Mouse (Mus musculus): ENCODE data around the gene Disc1.

The Disc1 gene

DNA sequence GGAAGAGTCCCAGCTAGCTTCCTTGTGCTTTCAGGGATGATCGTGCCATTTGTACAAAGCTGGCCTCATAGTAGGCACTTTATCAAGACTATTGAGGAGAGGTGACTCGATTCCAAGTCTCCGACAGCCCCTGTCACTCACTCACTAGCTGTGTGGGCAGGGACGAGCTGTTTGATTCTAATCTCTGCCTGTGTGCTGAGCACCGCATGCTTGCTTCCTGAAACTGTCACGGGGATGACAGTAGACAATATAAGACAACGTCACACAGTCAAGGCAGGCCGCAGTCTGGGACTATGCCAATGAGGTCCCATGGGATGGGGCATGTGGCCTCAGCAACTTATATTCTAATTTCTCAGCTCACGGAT lies 13.6 kb downstream of the Disc1 start:
- DNase-seq (ENCODE audit: low spot score in 2 of 2) = peak; percentile 45 to 46

DNA sequence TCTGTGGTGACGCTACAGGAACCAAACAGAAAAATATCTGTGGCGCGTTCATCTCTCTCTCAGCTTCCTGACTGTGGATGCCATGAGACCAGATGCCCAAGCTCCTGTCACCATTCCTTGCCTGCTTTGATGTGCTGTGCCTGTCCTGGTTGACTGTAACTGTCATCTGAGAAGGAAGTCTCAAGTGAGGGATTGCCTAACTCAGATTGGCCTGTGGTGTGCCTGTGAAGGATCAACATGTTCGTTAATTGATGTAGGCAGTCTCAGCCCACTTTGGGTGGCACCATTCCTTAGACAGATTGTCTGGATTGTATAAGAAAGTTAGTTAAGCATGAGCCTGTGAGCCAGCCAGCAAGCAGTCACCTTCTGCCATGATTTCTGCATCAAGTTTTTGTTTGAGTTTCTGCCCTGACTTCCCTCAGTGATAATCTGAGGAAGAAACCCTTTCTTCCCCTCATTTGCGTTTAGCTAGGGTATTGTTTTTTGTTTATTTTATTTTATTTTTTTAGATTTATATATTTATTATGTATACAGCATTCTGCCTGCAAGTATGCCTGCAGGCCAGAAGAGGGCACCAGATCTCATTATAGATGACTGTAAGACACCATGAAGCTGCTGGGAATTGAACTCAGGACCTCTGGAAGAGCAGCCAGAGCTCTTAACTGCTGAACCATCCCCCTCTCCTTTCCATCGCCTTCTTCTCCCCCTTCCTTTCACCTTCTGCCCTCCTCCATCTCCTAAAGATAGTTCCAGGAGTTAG lies 14.3 kb downstream of the Disc1 start:
- DNase-seq (ENCODE audit: low spot score in 2 of 2) = no peak

DNA sequence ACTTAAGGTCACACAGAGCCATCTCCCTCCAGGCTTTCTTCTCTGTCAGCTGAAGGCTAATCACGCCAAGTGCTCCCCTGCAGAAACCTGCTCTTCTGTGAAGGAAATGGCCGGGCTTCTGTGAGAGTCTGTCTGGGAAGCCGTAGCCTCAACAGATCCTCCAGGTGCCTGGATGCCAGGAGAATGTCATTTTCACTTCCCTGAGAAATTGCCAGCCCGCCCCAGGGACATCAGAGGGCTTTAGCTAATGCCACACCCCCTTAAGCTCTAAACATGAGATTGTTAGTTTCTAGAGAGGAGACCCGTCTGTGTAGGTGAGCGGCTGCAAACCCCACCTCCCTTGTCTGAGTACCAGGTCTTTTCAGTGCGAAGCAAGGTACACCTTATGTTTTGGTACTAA lies 15.3 kb downstream of the Disc1 start:
- DNase-seq (ENCODE audit: low spot score in 2 of 2) = no peak

DNA sequence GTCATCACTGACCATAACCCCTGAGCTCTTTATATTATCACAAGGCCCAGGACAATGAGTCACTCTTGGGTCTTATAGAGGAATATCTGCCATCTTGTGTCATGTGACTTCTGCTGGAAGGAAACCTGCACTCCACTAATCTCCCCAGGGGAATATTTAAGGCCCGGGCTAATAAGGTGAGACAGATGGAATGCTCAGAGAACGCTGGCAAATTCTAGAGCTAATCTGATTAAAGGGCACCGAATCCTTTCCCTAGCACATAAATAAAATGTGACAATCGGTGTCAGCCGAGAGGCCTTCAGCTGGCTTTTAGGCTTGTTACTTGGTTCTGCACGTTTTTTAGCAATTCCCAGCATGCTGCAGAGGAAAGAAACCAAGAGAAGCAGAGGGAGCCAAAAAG lies 15.7 kb downstream of the Disc1 start:
- no peak for DNase-seq (ENCODE audit: low spot score in 2 of 2)

DNA sequence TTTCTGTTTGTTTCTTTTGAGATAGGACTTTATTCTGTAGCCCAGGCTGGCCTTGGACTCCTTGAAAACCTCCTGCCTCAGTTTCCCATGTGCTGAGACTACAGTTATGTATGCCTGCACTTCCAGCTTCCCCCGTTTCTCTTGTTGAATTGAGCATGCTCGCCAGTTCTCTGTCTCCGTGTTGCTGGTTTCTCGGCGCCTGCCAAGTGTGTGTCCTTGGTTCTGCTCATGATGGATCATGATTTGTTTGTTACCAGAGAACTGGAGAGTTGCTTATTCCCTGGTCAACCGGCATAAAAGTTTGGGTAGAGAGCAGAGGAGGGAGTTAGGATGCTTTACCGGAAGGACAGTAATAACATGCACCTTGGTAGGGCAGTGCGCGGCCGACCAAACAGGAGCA lies 20.1 kb downstream of the Disc1 start:
- no peak for DNase-seq (ENCODE audit: low spot score in 2 of 2)

DNA sequence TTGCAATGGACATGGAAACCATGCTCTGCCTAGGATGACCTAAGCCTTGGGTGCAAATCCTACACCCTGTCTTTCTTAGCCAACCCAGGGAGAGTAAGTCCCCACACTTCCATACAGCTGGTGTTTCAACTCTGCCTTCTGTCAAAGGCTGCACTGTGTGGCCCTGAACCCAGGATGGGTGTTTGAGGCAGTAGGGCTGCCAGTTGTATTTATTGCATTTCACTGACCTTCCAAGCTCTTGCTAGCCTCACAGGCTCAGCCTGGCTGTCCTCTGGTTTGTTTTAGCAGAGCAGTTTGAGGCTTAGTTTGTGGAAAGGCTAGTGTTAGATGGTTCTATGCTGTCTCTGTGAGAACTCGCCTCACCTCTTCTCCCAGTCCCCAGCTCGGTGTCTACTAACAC lies 20.6 kb downstream of the Disc1 start:
- DNase-seq (ENCODE audit: low spot score in 2 of 2) = no peak

DNA sequence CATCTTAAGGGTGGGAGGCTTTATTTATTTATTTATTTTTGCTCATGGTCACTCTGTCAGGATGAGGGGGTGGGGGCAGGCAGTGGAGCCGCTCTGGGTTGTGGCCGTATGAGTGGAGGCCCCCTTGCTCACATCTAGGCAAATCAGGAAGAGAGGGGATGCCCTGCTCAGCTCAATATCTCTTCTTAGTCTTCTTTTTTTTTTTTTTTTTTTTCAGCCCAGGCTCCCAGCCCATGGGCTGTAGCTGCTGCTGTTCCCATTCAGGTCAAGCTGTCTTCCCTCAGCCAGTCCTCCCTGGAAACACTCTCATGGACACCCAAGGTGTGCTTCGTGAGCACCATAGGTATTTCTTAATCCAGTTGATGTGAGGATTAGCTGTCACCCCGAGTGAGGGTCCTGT lies 21.4 kb downstream of the Disc1 start:
- DNase-seq (ENCODE audit: low spot score in 2 of 2) = no peak

DNA sequence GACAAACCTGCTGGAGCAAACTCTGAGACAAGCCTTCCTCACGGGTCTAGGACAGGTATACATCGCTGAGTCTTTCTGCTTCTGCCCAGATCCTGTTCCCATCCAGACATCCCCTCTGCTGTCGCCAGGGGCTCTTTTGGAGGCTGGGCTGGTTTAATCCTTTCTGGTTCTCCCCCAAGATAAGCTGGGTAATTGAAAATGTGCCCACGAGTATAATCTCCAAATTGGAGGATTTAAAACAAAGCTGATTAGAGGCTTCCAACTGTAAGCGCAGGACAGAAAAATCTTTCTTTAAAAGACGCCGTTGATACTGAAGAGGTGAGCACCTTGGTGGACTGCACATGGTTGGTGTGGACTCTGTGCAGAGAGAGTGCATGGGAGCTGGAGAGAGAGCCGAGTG lies 23.3 kb downstream of the Disc1 start:
- DNase-seq (ENCODE audit: low spot score in 2 of 2) = no peak

DNA sequence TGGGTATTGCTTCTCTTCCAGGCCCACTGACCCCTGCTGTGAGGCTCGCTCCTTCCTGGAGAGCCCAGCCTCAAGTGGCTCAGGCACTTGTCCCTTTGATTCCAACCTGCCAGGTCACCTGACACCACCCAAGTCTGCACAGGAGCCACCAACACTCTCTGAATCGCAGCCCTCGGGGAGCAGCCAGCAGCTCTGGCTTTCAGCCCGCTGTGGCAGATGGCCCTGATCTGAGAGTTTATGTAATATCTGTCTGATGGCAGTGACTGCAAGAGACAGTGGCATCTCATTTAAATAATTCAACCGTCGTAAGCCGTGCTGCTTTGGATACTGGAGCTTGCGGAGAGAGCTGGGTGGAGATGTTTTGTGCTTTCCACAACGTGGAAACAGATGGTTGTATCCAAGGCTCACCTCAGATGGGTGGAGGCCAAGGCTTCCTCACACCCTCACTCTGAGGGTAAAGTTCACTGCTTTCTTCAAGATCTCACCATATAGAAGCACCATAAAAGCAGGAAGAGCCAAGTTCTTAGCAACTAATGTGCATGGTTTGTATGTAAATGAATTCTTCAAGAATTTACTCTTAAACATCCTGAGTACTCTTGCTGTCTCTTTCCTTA lies 24.9 kb downstream of the Disc1 start:
- peak; percentile 85 to 90 for DNase-seq (ENCODE audit: low spot score in 2 of 2)

DNA sequence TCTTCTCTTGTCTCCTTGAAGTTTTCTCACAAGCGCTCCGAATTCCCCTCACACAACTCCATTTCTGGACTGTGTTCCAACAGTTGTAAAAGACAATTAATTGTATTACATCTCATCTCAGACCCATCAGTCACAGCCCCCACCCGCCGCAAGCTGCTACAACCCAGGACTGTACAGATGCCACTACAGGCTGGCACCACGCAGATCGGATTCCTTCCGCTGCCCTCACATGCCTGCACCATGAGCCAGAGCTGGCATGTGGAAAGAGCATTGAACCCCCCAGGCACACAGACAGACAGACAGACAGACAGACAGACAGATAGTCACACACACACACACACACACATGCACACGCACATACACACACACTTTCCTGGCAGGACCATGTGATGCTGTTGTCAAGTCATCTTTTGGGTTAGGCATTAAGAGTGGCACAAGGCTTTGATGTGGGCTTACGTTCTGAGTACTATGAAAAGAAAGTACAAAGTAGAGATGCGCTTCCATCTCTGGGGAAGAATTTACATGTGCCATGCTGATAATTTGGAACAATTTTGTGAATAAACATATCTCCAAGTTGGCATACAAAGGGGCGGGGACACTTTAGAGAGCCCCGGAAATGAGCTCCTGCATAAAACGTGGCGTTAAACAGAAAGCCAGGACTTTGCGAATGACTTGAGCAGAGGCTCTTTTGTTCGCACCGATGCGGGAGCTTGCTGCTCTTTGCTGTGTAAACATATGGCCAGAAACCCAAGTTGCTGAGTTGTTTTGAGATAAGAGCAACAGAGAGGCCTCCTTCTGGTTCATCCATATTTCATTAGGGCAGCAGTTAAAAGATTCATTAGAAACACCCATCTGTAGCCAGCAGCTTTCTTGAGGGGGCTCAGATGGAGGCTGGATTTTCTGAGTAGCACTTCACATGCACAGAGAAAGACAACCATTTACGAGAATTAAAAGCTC lies 26.7 kb downstream of the Disc1 start:
- no peak for DNase-seq (ENCODE audit: low spot score in 2 of 2)

DNA sequence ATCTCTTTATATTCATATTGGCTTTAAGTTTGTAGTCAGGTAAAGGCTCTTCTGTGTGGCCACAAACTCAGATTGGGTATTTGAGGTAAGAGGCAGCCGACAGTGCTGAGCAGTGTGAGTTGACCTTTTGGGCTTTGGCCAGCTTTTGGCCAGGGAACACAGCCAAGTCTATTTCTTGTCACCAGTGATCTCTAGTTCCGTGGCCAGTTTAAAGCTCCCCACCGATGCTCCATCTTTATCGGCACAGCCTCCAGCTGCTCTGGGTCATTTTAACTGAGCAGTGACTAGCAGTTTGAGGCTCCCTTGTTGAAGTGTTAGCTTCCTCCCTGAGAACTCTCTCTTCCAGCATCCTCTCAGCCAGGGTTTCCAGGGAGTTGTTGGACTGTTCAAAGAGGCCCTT lies 29.8 kb downstream of the Disc1 start:
- peak; percentile 47 to 67 for DNase-seq (ENCODE audit: low spot score in 2 of 2)

DNA sequence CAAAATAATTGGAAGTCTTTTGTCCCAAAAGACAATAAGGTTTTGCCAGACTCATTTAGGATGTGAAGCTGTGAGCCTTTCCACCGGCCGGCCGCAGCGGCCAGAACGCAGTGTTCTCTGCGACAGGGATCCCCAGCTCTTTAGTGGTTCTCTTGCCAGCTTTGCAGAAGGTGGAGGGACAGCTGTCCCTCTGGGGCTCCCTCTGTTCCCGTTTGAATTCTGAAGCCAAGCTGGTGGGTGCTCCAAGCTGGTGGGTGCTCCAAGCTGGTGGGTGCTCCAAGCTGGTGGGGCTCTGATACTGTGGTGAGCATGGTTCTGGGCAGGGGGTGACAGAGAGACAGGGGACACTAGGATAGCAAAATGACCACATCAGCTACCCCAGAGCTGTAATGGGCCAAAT lies 30.5 kb downstream of the Disc1 start:
- no peak for DNase-seq (ENCODE audit: low spot score in 2 of 2)

DNA sequence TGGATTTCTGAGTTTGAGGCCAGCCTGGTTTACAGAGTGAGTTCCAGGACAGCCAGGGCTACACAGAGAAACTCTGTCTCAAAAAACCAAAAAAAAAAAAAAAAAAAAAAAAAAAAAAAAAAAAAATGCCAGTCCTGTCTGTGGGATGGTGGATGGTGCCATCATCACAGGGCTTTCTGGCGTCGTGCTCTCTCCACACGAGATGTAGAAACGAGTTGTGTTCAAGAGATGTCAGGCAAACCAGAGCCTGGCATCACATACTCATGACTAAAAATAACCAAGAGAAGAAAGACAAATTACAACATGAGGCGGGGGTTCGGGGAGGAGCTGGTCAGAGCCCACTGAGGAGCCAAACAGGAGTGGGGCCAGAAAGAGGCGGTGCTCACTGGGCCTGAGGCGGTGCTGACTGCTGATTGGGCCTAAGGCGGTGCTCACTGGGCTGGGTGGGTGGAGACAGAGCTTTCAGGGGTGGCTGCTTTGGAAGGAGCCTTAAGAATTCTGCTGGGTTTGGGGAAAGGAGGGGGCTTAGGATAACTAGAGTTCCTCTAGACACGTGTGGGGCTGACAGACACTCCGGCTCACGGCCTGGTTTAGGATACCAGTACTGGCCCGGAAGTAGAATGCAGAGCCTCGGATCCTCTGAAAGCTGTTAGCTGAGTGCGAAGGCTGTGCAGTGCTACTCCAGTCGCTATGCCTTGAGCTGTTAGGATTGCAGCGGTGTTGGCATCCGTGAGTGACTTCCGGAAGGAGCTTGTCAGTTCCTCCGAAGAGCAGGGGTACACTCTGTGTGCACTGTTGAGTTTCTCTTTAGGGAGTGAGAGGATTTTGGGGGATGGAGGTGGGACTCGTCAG lies 37.1 kb downstream of the Disc1 start:
- peak; percentile 82 to 84 for DNase-seq (ENCODE audit: low spot score in 2 of 2)

DNA sequence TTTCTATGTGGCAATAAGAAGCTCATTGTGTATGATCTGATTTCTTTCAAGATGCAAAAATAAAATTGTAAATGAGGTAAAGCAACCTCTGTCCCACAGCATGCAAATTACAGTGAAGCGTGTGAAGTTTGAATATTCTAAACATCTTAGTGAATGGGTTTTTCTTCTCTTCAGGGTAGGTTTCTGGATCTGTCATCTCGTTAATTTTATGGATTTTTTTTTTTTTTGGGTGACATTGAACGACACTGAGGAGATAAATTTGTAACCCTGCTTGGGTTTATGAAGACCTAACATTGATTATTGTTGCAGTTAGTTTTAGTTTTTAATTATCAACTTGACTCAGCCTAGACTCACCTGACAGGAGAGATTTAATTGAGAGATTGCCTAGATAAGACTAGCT lies 43.1 kb downstream of the Disc1 start:
- DNase-seq (ENCODE audit: low spot score in 2 of 2) = no peak

DNA sequence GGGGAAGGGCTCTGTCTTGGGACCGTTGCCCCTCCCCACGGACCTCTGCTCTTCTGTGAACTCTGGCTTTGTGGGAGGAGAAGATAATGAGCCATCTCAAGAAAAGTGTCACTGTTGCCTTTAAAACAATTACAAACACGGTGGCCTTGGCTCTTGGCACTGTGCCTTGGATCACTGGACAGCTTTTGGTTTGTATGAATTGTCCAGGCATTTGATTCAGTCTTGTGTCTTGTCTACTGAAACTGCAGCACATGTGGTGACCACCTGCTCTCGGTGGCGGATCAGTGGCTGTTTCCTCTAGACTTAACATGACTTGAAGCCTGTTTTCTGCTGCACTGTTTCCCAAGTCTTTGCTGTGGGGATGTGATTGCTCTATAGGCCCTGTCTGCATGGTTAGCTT lies 44.1 kb downstream of the Disc1 start:
- no peak for DNase-seq (ENCODE audit: low spot score in 2 of 2)

DNA sequence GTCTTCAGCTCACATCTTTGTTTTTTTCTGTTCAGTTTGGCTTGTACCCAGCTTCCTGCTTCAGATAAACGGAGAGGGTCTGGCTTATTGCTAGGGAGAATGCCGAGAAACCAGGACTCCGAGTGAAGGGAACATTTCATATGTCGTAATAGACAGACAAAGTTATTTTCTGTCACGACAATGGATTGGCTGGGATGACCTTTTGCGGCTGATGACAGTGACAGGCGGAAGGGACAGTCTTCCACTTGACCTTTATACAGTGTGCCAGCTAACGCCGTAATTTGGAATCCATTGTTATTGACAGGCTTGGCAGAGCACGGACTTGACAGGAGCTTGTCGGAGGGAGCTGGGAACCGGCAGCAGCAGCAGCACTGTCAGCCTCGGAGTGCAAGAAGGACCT lies 48.3 kb downstream of the Disc1 start:
- DNase-seq (ENCODE audit: low spot score in 2 of 2) = no peak

DNA sequence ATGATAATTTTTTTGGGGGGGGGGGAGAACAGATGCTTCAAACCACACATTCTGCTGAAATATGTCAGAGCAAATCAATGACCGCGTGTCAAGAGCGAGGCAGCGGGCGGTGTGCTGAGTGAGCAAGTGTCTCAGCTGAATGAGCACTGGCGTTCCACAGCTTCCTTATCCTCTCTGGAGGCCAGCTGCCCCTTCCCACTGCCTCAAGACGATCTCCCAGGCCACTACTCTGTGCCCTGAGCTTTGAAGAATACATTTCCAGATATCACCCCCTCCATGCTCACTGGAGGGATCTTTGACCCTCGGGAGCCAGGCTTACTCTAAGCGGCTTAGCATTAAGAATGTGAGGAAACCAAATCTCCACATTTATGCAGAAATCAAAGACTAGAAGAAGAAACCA lies 59.2 kb downstream of the Disc1 start:
- DNase-seq (ENCODE audit: low spot score in 2 of 2) = no peak

DNA sequence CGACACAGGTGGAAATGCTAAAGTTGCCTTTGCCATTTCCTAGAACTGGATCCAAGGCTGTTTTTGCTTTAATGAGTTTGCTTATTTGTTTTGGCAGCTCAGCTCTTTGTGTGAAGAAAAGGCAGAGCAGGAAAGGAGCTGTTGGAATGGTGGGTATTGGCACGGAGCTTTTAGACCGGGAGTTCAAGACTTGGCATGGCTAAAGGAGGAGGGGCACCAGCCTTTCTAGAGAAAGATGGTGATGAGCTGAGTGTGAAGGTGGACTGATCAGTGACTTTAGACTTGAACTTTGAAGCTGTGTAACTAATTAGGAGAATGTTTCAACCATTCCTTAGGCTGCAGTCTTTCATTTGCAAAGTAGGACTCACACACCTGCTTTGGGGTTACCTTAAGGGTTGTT lies 59.8 kb downstream of the Disc1 start:
- no peak for DNase-seq (ENCODE audit: low spot score in 2 of 2)

DNA sequence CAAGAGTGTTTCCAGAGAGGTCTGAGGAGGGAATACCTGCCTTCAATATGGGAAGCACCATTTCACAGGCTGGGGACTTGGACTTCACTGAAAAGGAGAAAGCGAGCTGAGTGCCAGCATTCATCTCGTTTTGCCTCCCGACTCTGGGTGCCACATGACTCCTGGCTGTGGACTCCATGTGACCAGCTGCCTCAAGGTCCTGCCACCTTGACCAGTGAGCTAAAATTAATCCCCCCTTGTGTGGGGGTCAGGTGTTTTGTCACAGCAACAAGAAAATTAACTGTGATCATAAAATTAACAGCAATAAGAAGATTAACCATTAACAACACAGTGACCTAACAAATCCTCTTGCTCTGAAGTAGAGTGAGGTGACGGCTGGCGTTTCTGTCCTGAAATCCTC lies 61.3 kb downstream of the Disc1 start:
- DNase-seq (ENCODE audit: low spot score in 2 of 2) = no peak

DNA sequence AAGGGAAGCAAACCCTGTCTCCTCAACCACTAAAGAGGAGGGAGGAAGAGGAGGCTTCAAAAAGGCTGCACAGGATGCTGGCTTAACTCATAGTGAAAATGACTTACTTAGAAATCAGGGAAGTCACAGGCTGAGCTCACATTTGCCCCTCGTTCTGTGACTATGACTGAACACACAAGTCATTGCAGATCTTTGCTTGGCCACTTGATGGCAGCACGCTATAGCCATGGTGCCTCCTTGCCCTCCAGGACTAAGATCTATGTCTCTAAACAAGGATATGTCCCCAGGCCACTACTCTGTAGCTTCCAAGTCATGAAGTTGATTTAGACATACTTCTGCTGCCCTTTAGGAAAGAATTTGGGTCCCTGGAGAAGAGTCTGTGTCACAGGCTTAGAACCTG lies 62.6 kb downstream of the Disc1 start:
- DNase-seq (ENCODE audit: low spot score in 2 of 2) = peak; percentile 50 to 67

DNA sequence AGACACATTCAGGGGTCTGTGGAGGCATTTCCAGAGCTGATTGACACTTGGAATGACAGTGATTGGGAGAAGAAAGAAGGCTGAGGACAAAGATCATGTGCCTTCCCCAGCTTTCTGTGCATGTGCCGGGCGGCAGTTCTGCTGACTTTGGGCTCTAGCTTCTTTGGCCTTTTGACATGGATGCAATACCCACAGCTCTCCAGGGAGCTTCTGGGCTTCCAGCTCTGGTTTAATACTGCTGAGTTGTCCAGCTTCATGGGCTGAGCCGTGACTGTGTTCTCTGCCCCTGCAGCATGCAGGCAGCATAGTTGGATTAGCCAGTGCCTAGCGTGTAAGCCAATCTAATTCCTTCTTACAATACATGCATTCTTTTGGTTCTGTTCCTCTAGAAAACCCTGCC lies 72.5 kb downstream of the Disc1 start:
- DNase-seq (ENCODE audit: low spot score in 2 of 2) = no peak

DNA sequence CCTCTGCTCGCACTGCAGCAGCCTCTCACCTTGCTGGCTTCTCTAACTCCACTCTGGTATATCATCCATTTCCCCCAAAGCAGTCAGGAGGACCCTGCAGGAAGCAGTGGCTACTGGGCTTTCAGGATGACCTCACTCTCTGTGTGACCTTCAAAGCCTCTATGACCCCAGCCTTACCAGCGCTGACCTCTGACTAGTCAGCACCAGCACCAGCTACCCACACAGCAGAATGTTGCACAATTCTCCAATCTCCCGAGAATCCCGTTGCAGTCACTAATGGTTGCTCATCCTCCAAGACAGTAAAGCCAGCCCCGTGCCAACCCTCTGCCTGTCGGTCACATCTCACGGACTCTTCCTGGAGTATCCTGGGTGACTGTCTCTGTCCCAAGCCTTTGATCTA lies 73.6 kb downstream of the Disc1 start:
- no peak for DNase-seq (ENCODE audit: low spot score in 2 of 2)
